Mouse (Mus musculus): ENCODE data around the gene Ltbp4.

The Ltbp4 gene

GRCm38 (mm10) chr7:27322291-27322690 is 15.2 kb downstream of the Ltbp4 start:
- Histone ChIP-seq H3K9me3 (ENCODE audit: low read length) (no peaks in the 10 kb centered on the region), H3K27me3 (ENCODE audit: insufficient read depth, low read length) (no peaks in the 10 kb centered on the region), H3K36me3 (ENCODE audit: insufficient read depth, low read length) (peaks cover 90% of the 10 kb centered on the region), H3K4me3 (replicated peaks; ENCODE audit: low read length) (peak overlapping the region; percentile 64), H3K4me1 (replicated peaks; ENCODE audit: low read depth, low read length) (peaks cover 86% of the 10 kb centered on the region)
- TF ChIP-seq CTCF (conservative IDR thresholded peaks at IDR 0.05; ENCODE audit: low read length) (no peak), POU5F1 (IDR thresholded peaks at IDR 0.05; ENCODE audit: borderline replicate concordance, low read length) (no peak), NANOG (IDR thresholded peaks at IDR 0.05; ENCODE audit: borderline replicate concordance, low read length) (no peak)

DNA sequence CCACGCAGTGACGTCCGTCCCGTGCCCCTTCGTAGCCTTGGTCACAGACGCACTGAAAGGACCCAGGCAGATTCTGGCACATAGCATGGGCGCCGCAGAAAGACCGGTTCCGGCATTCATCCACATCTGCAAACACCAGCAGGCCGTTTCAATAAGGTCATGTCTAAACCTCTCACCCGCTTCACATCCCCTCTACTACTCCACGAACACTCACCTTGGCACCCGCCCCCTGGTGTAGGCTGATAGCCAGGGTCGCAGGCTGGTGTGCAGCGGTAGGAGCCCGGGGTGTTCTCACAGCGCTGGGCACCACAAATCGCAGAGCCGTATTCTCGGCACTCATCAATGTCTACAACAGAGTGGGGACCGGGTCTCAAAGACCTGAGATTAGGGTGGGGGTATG is 18.1 kb downstream of the Ltbp4 start:
- Histone ChIP-seq H3K27me3 (ENCODE audit: insufficient read depth, low read length) (no peaks in the 10 kb centered on the region), H3K36me3 (ENCODE audit: insufficient read depth, low read length) (peaks cover 93% of the 10 kb centered on the region), H3K4me1 (replicated peaks; ENCODE audit: low read depth, low read length) (peaks cover 65% of the 10 kb centered on the region), H3K9me3 (ENCODE audit: low read length) (peaks cover 2% of the 10 kb centered on the region), H3K4me3 (replicated peaks; ENCODE audit: low read length) (0 out of 2 replicates have a peak overlapping the region, but pooled peaks have one; percentile 13)
- TF ChIP-seq POU5F1 (IDR thresholded peaks at IDR 0.05; ENCODE audit: borderline replicate concordance, low read length) (no peak), NANOG (IDR thresholded peaks at IDR 0.05; ENCODE audit: borderline replicate concordance, low read length) (no peak), CTCF (conservative IDR thresholded peaks at IDR 0.05; ENCODE audit: low read length) (no peak)

DNA sequence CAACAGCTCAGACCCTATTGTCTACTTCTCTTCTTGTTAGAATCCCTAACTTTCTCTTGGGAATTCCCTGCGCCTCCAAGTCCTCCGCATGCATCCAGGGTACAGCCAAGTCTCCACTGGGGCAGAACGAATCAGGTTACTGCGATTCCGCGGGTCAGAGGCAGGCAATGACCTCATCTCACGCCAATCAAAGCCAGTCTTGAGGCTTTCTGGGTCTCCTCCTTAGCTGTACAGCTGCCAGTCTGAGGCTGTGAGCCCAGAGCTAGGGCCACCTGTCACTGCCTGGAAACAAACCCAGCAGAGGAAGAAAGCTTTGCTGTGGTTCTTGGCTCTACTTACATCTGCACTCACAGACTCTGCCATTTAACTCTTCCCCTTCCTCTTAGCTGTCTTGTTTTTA is 21.5 kb downstream of the Ltbp4 start:
- TF ChIP-seq POU5F1 (IDR thresholded peaks at IDR 0.05; ENCODE audit: borderline replicate concordance, low read length), result no peak
- Histone ChIP-seq H3K4me1 (replicated peaks; ENCODE audit: low read depth, low read length) (peaks cover 43% of the 10 kb centered on the region), H3K36me3 (ENCODE audit: insufficient read depth, low read length) (peaks cover 78% of the 10 kb centered on the region), H3K9me3 (ENCODE audit: low read length) (peaks cover 22% of the 10 kb centered on the region), H3K27me3 (ENCODE audit: insufficient read depth, low read length) (no peaks in the 10 kb centered on the region), H3K4me3 (replicated peaks; ENCODE audit: low read length) (no peak overlapping the region)

- H3K27me3 ChIP-seq (ENCODE audit: insufficient read depth, low read length), result no peaks in the 10 kb centered on the region
- H3K36me3 ChIP-seq (ENCODE audit: insufficient read depth, low read length), result peaks cover 62% of the 10 kb centered on the region
- H3K4me3 ChIP-seq (replicated peaks; ENCODE audit: low read length), result no peak overlapping the region
- peaks cover 34% of the 10 kb centered on the region for H3K4me1 ChIP-seq (replicated peaks; ENCODE audit: low read depth, low read length)
- H3K9me3 ChIP-seq (ENCODE audit: low read length), result peaks cover 22% of the 10 kb centered on the region
- peak; percentile 87 for TF ChIP-seq CTCF (conservative IDR thresholded peaks at IDR 0.05; ENCODE audit: low read length)
- no peak for TF ChIP-seq POU5F1 (IDR thresholded peaks at IDR 0.05; ENCODE audit: borderline replicate concordance, low read length)
- TF ChIP-seq NANOG (IDR thresholded peaks at IDR 0.05; ENCODE audit: borderline replicate concordance, low read length), result no peak
These were observed 23.1 kb downstream of the Ltbp4 start for GRCm38 (mm10) chr7:27314393-27314792.

- peaks cover 55% of the 10 kb centered on the region for H3K36me3 ChIP-seq (ENCODE audit: insufficient read depth, low read length)
- peaks cover 44% of the 10 kb centered on the region for H3K4me1 ChIP-seq (replicated peaks; ENCODE audit: low read depth, low read length)
- no peaks in the 10 kb centered on the region for H3K27me3 ChIP-seq (ENCODE audit: insufficient read depth, low read length)
- H3K9me3 ChIP-seq (ENCODE audit: low read length), result peaks cover 22% of the 10 kb centered on the region
- TF ChIP-seq NANOG (IDR thresholded peaks at IDR 0.05; ENCODE audit: borderline replicate concordance, low read length), result no peak
- H3K4me3 ChIP-seq (replicated peaks; ENCODE audit: low read length), result peak overlapping the region; percentile 84
These were observed 25.7 kb downstream of the Ltbp4 start for GRCm38 (mm10) chr7:27311651-27312284.

DNA sequence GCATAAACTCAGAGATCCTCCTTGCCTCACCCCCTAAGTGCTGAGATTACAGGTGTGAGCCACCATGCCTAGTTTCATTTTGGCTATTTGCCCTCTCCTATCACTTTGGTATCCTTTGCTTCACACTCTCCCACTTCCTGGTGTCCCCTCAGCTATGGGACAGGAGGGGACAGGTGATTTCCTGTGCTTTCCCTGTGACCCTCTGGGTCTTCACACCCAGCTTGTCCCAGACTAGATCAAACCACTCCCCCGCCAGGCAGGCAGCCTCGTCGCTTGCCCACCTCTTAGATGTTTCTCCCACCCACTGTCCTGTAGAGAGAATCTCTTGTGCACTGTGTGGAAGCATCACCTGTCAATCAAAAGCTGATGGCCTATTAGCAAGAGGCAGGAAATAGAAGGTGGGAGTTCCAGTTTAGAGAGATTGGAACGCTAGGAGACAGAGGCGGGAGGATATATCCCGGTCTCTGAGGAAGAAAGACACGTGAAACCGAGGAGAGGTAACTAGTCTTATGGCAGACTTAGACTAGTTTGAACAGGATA is 26.4 kb downstream of the Ltbp4 start:
- H3K4me3 ChIP-seq (replicated peaks; ENCODE audit: low read length), result peak overlapping the region; percentile 84
- H3K4me1 ChIP-seq (replicated peaks; ENCODE audit: low read depth, low read length), result peaks cover 45% of the 10 kb centered on the region
- peaks cover 53% of the 10 kb centered on the region for H3K36me3 ChIP-seq (ENCODE audit: insufficient read depth, low read length)
- no peaks in the 10 kb centered on the region for H3K27me3 ChIP-seq (ENCODE audit: insufficient read depth, low read length)
- TF ChIP-seq POU5F1 (IDR thresholded peaks at IDR 0.05; ENCODE audit: borderline replicate concordance, low read length) (no peak), NANOG (IDR thresholded peaks at IDR 0.05; ENCODE audit: borderline replicate concordance, low read length) (no peak), CTCF (conservative IDR thresholded peaks at IDR 0.05; ENCODE audit: low read length) (no peak)
- peaks cover 22% of the 10 kb centered on the region for H3K9me3 ChIP-seq (ENCODE audit: low read length)

DNA sequence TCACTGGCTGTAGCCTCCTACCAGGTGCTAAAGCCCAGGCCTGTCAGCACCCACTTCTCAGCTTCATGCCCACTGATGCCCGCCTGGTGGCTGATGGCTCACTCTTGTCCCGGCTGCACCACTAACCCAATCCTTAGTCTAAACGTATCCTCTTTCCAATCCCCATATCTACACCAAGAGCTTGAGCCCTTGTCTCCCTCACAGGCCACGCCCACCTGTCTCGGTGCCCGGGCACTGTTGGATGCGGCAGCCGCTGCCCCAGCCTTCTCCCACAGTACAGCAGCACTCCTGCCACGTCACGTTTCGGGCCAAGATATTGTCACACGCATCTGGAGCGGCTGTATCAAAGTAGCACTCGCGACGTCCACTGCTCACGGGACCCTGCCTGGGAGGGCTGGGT is 27.2 kb downstream of the Ltbp4 start:
- H3K36me3 ChIP-seq (ENCODE audit: insufficient read depth, low read length), result peaks cover 56% of the 10 kb centered on the region
- H3K27me3 ChIP-seq (ENCODE audit: insufficient read depth, low read length), result no peaks in the 10 kb centered on the region
- TF ChIP-seq POU5F1 (IDR thresholded peaks at IDR 0.05; ENCODE audit: borderline replicate concordance, low read length), result no peak
- H3K4me3 ChIP-seq (replicated peaks; ENCODE audit: low read length), result peak overlapping the region; percentile 84
- peaks cover 49% of the 10 kb centered on the region for H3K4me1 ChIP-seq (replicated peaks; ENCODE audit: low read depth, low read length)
- peaks cover 22% of the 10 kb centered on the region for H3K9me3 ChIP-seq (ENCODE audit: low read length)

DNA sequence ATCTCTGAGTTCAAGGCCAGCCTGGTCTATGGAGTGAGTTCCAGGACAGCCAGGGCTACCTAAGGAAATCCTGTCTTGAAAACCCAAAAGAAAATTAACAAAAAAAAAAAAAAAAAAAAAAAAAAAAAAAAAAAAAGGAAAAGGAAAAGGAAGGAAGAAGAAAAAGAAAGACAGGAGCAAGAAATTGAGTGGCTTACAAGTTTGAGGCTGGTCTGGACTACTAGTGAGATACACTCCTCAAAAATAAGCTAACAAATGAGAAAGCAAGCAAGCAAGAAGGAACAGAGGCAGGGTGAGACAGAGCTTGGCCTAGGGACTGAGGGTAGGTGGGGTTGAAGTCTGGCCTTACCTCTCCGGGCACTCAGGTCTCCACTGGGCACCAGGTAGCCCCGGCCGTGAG is 27.7 kb downstream of the Ltbp4 start:
- Histone ChIP-seq H3K4me3 (replicated peaks; ENCODE audit: low read length) (peak overlapping the region; percentile 84), H3K36me3 (ENCODE audit: insufficient read depth, low read length) (peaks cover 58% of the 10 kb centered on the region), H3K4me1 (replicated peaks; ENCODE audit: low read depth, low read length) (peaks cover 54% of the 10 kb centered on the region), H3K27me3 (ENCODE audit: insufficient read depth, low read length) (no peaks in the 10 kb centered on the region), H3K9me3 (ENCODE audit: low read length) (peaks cover 22% of the 10 kb centered on the region)
- TF ChIP-seq NANOG (IDR thresholded peaks at IDR 0.05; ENCODE audit: borderline replicate concordance, low read length) (no peak), POU5F1 (IDR thresholded peaks at IDR 0.05; ENCODE audit: borderline replicate concordance, low read length) (no peak), CTCF (conservative IDR thresholded peaks at IDR 0.05; ENCODE audit: low read length) (no peak)

All from E14TG2a.4 (cell line).